ENCODE assay signal across 10 mouse cellular contexts in genomic region chr2:91646733-91647132, GRCm38 (mm10). TPM values are rescaled to one million over a fixed set of nuclear protein-coding genes. Genes with fewer than 3 reads are reported as not detected.
DNase-seq lines count a peak whose midpoint lies in the region; ATAC-seq lines count a peak whose summit lies in the region.
"Had no signal": no experiment of that assay in that cellular context is flagged by ENCODE, and none has a peak within 500 bp of the region (broad histone marks: within the 10 kb centered on the region; RNA-seq: fewer than 3 reads in every experiment).

No protein-coding gene starts in this region.

- no peak overlapping the region for H3K4me3 ChIP-seq in heart, embryonic 11.5 days (ENCODE audit: low read depth, low read length)
- no peak overlapping the region for H3K4me3 ChIP-seq in limb, embryonic 11.5 days (ENCODE audit: low read depth, low read length)
- H3K4me3 ChIP-seq: embryonic facial prominence, embryonic 15.5 days; stomach, embryonic 15.5 days had no signal

- H3K4me2 ChIP-seq in heart, embryonic 11.5 days, result no peak overlapping the region
- H3K4me2 ChIP-seq in limb, embryonic 11.5 days (ENCODE audit: low read depth, severe bottlenecking), result no peak overlapping the region
- H3K4me2 ChIP-seq: embryonic facial prominence, embryonic 15.5 days; stomach, embryonic 15.5 days had no signal

- ATAC-seq in heart, embryonic 11.5 days (replicated peaks; ENCODE audit: insufficient number of reproducible peaks, low FRiP score, low TSS enrichment), result no peak
- no peak for ATAC-seq in limb, embryonic 11.5 days (ENCODE audit: insufficient number of reproducible peaks, low FRiP score, low TSS enrichment, low read depth)

- 22% methylated on average over 1 of the region's 1 CpGs for WGBS in heart, embryonic 11.5 days (ENCODE audit: insufficient replicate concordance)
- WGBS in limb, embryonic 11.5 days, result 19% methylated on average over 1 of the region's 1 CpGs

- no peak overlapping the region for H3K27ac ChIP-seq in heart, embryonic 11.5 days (ENCODE audit: low read depth, low read length)
- H3K27ac ChIP-seq in limb, embryonic 11.5 days (replicated peaks; ENCODE audit: low read depth, low read length), result no peak overlapping the region
- H3K27ac ChIP-seq: embryonic facial prominence, embryonic 15.5 days; stomach, embryonic 15.5 days had no signal

- peaks cover 16% of the 10 kb centered on the region for H3K4me1 ChIP-seq in heart, embryonic 11.5 days (ENCODE audit: control insufficient read depth, insufficient read depth, low read length)
- H3K4me1 ChIP-seq in limb, embryonic 11.5 days (ENCODE audit: control insufficient read depth, insufficient read depth, low read length), result peaks cover 10% of the 10 kb centered on the region

- no peaks in the 10 kb centered on the region for H3K9me3 ChIP-seq in heart, embryonic 11.5 days (replicated peaks; ENCODE audit: control insufficient read depth, low read length)
- no peaks in the 10 kb centered on the region for H3K9me3 ChIP-seq in limb, embryonic 11.5 days (ENCODE audit: control insufficient read depth, low read length)
- H3K9me3 ChIP-seq: embryonic facial prominence, embryonic 15.5 days; stomach, embryonic 15.5 days had no signal

- H3K27me3 ChIP-seq in heart, embryonic 11.5 days (ENCODE audit: control insufficient read depth, insufficient read depth, low read length), result no peaks in the 10 kb centered on the region
- no peaks in the 10 kb centered on the region for H3K27me3 ChIP-seq in limb, embryonic 11.5 days (ENCODE audit: control insufficient read depth, insufficient read depth, low read length)
- H3K27me3 ChIP-seq: embryonic facial prominence, embryonic 15.5 days; stomach, embryonic 15.5 days had no signal

- no peak overlapping the region for H3K9ac ChIP-seq in heart, embryonic 11.5 days (ENCODE audit: low read depth, low read length)
- H3K9ac ChIP-seq in limb, embryonic 11.5 days (ENCODE audit: low read length), result no peak overlapping the region
- H3K9ac ChIP-seq: embryonic facial prominence, embryonic 15.5 days; stomach, embryonic 15.5 days had no signal

- peaks cover 39% of the 10 kb centered on the region for H3K36me3 ChIP-seq in heart, embryonic 11.5 days (ENCODE audit: control insufficient read depth, insufficient read depth, low read length)
- H3K36me3 ChIP-seq in limb, embryonic 11.5 days (ENCODE audit: control insufficient read depth, insufficient read depth, low read length), result peaks cover 31% of the 10 kb centered on the region

- DNase-seq in heart, adult 8-10 months (ENCODE audit: low spot score), result peak; percentile 23
- DNase-seq in A20 (ENCODE audit: low read depth, low spot score), result peak; percentile 72
- peak; percentile 91 for DNase-seq in R1 (ENCODE audit: low read depth, low spot score)
- DNase-seq in embryo, embryonic 11.5 days (ENCODE audit: low read depth, low spot score), result peak; percentile 46
- peak; percentile 76 for DNase-seq in limb, embryonic 11.5 days (ENCODE audit: low spot score)
- DNase-seq in right cerebral cortex, postnatal 4 days, result peak; percentile 74
- DNase-seq in urinary bladder, postnatal 4 days (ENCODE audit: low spot score in 2 of 2), result no peak

RNA-seq across cellular contexts. Expression of gene Zfp408, which starts 2.9 kb away (rescaled TPM):
- total RNA-seq in heart, adult 8-10 months (2022), result 1 to 10 TPM; 2.6 to 4.1 (median 2.9) TPM
- 5.8 and 6.2 TPM in 2 replicates for polyA plus RNA-seq in heart, embryonic 11.5 days (2014; fragmentation: Nextera tagmentation; extraction: Ambion mirVana)
- 7.1 and 7.4 TPM in 2 replicates for polyA plus RNA-seq in limb, embryonic 11.5 days (2014; fragmentation: Nextera tagmentation; extraction: Ambion mirVana)

RNA-seq across cellular contexts. Expression of gene Arhgap1, which starts 2.9 kb away (rescaled TPM):
- total RNA-seq in heart, adult 8-10 months (2022), result 10 to 100 TPM; 20.6 to 24.6 (median 22.2) TPM
- polyA plus RNA-seq in heart, embryonic 11.5 days (2014; fragmentation: Nextera tagmentation; extraction: Ambion mirVana), result 186 and 191 TPM in 2 replicates
- polyA plus RNA-seq in limb, embryonic 11.5 days (2014; fragmentation: Nextera tagmentation; extraction: Ambion mirVana), result 68.1 and 79.5 TPM in 2 replicates

RNA-seq across cellular contexts. Expression of gene F2, which starts 10.5 kb away (rescaled TPM):
- under 1 TPM in 2 of 4 experiments, not detected in 2; 0.16 to 0.25 TPM for total RNA-seq in heart, adult 8-10 months (2022)
- 0.34 and 3.0 TPM in 2 replicates for polyA plus RNA-seq in heart, embryonic 11.5 days (2014; fragmentation: Nextera tagmentation; extraction: Ambion mirVana)
- polyA plus RNA-seq in limb, embryonic 11.5 days (2014; fragmentation: Nextera tagmentation; extraction: Ambion mirVana), result 0.09 and 0.24 TPM in 2 replicates

Comparison
In these comparisons a context has a peak if more than half of its experiments do, and no peak if none do; other contexts are left out.
1. DNase-seq: peak in heart, adult 8-10 months (single experiment), A20 (single experiment), R1 (single experiment), embryo, embryonic 11.5 days (single experiment), limb, embryonic 11.5 days (single experiment) and right cerebral cortex, postnatal 4 days (single experiment); none in urinary bladder, postnatal 4 days (0 of 2).